Mouse (Mus musculus) thymus, postnatal 25 days (tissue): Measurements from ENCODE around the gene Fam71d.
A peak's percentile ranks its signal among the peaks of the same experiment; 100 is the strongest.

ENCODE experiments used
- DNase-seq: peaks from one replicate; pipeline ENCODE4 v3.0.0; 2022

Fam71d gene

GRCm38 (mm10) chr12:78691325-78691724, at the start of gene Fam71d:
TSS of gene Fam71d (plus strand) at chr12:78691535.
- DNase-seq: no peak

GRCm38 (mm10) chr12:78643691-78644090, 47.6 kb upstream of the Fam71d start:
- no peak for DNase-seq

- DNase-seq: no peak
Measured at GRCm38 (mm10) chr12:78645282-78645681, 46.1 kb upstream of the Fam71d start.

- DNase-seq: no peak
Measured at GRCm38 (mm10) chr12:78659718-78660304, 31.5 kb upstream of the Fam71d start.

- no peak for DNase-seq
Measured at GRCm38 (mm10) chr12:78678101-78678806, 13.1 kb upstream of the Fam71d start.

GRCm38 (mm10) chr12:78678807-78679189, 12.5 kb upstream of the Fam71d start:
- DNase-seq: no peak

GRCm38 (mm10) chr12:78681048-78681447, 10.3 kb upstream of the Fam71d start:
- no peak for DNase-seq

GRCm38 (mm10) chr12:78682279-78682678, 9.1 kb upstream of the Fam71d start:
- no peak for DNase-seq

GRCm38 (mm10) chr12:78685669-78686215, 5.6 kb upstream of the Fam71d start:
- DNase-seq: no peak

- no peak for DNase-seq
Measured at GRCm38 (mm10) chr12:78688876-78689275, 2.5 kb upstream of the Fam71d start.

GRCm38 (mm10) chr12:78693281-78693680, 1.9 kb downstream of the Fam71d start:
- DNase-seq: no peak

GRCm38 (mm10) chr12:78717783-78718182, 26.4 kb downstream of the Fam71d start:
- DNase-seq: no peak

GRCm38 (mm10) chr12:78727723-78728122, 36.4 kb downstream of the Fam71d start:
- DNase-seq: no peak

GRCm38 (mm10) chr12:78739633-78740032, 48.3 kb downstream of the Fam71d start:
- DNase-seq: no peak

GRCm38 (mm10) chr12:78740289-78740688, 49.0 kb downstream of the Fam71d start:
- no peak for DNase-seq

- no peak for DNase-seq
Measured at GRCm38 (mm10) chr12:78746226-78746625, 54.9 kb downstream of the Fam71d start.

- no peak for DNase-seq
Measured at GRCm38 (mm10) chr12:78747406-78747805, 56.1 kb downstream of the Fam71d start.

- no peak for DNase-seq
Measured at GRCm38 (mm10) chr12:78748113-78748512, 56.8 kb downstream of the Fam71d start.

- peak; percentile 96 for DNase-seq
Measured at GRCm38 (mm10) chr12:78748557-78749377, 57.4 kb downstream of the Fam71d start, which contains the start of gene Mpp5. TSS of gene Mpp5 (plus strand) at chr12:78748907.

- peak; percentile 53 for DNase-seq
Measured at GRCm38 (mm10) chr12:78749378-78749801, 58.1 kb downstream of the Fam71d start.

GRCm38 (mm10) chr12:78761979-78762378, 70.6 kb downstream of the Fam71d start:
- no peak for DNase-seq

- DNase-seq: no peak
Measured at GRCm38 (mm10) chr12:78769031-78769713, 77.8 kb downstream of the Fam71d start.

- no peak for DNase-seq
Measured at GRCm38 (mm10) chr12:78773211-78773610, 81.9 kb downstream of the Fam71d start.
